Mouse (Mus musculus) stomach, postnatal 0 days (tissue): ENCODE data around the gene Cep104.
A peak's percentile ranks its signal among the peaks of the same experiment; 100 is the strongest.

ENCODE experiments used
- CTCF ChIP-seq: IDR thresholded peaks from 2 replicates; pipeline ENCODE4 v1.5.1; 2016; ENCODE audit warnings: antibody characterized with exemption, low read depth, mild to moderate bottlenecking, moderate library complexity
- EP300 ChIP-seq: optimal IDR thresholded peaks from 2 replicates; pipeline ENCODE3; 2016; ENCODE audit warnings: antibody characterized with exemption

- TF ChIP-seq CTCF (peak; percentile 58), EP300 (no peak)
Measured at GRCm38 (mm10) chr4:154053065-154053464, 78.1 kb downstream of the Cep104 start.
